Mouse (Mus musculus): ENCODE measurements around the gene Abhd17a. TPM values are rescaled to one million over a fixed set of nuclear protein-coding genes. Genes with fewer than 3 reads are reported as not detected.

Abhd17a gene
- polyA plus RNA-seq, 1 experiment from 2014 or later: 89.6 TPM

- H3K4me1 ChIP-seq: peaks cover 2% of the 10 kb centered on the region; the same call in 1 of the 2 replicates
- no peak overlapping the region for H3K4me3 ChIP-seq (replicated peaks)
- H3K4me2 ChIP-seq: no peak overlapping the region
- H3K27me3 ChIP-seq: no peaks in the 10 kb centered on the region
- no peak overlapping the region for H3K9ac ChIP-seq
- WGBS: 76% methylated on average over 10 of the region's 10 CpGs
- H3K9me3 ChIP-seq: no peaks in the 10 kb centered on the region
- peak; percentile 69; the same call in 1 of the 2 replicates for ATAC-seq (ENCODE audit: low FRiP score)
- H3K27ac ChIP-seq: no peak overlapping the region
- H3K36me3 ChIP-seq (replicated peaks): peaks cover 73% of the 10 kb centered on the region
Measured at GRCm38 (mm10) chr10:80548428-80549006, 41.6 kb downstream of the Abhd17a start.

GRCm38 (mm10) chr10:80547539-80547938, 42.6 kb downstream of the Abhd17a start:
- peaks cover 2% of the 10 kb centered on the region; the same call in 1 of the 2 replicates for H3K4me1 ChIP-seq
- H3K9ac ChIP-seq: no peak overlapping the region
- H3K4me2 ChIP-seq: no peak overlapping the region
- no peaks in the 10 kb centered on the region for H3K27me3 ChIP-seq
- WGBS: 96% methylated on average over 14 of the region's 15 CpGs
- H3K9me3 ChIP-seq: no peaks in the 10 kb centered on the region
- no peak overlapping the region for H3K27ac ChIP-seq
- peaks cover 83% of the 10 kb centered on the region for H3K36me3 ChIP-seq (replicated peaks)
- no peak for ATAC-seq (ENCODE audit: low FRiP score)
- no peak overlapping the region for H3K4me3 ChIP-seq (replicated peaks)

GRCm38 (mm10) chr10:80546945-80547344, 43.2 kb downstream of the Abhd17a start:
- no peak for ATAC-seq (ENCODE audit: low FRiP score)
- Histone ChIP-seq H3K4me3 (replicated peaks) (no peak overlapping the region), H3K36me3 (replicated peaks) (peaks cover 89% of the 10 kb centered on the region), H3K4me2 (no peak overlapping the region), H3K9ac (no peak overlapping the region), H3K9me3 (no peaks in the 10 kb centered on the region), H3K4me1 (peaks cover 2% of the 10 kb centered on the region; the same call in 1 of the 2 replicates), H3K27ac (no peak overlapping the region), H3K27me3 (no peaks in the 10 kb centered on the region)
- 96% methylated on average over 4 of the region's 4 CpGs for WGBS

GRCm38 (mm10) chr10:80545590-80545989, 44.6 kb downstream of the Abhd17a start:
- Histone ChIP-seq H3K9me3 (no peaks in the 10 kb centered on the region), H3K4me2 (no peak overlapping the region), H3K9ac (no peak overlapping the region), H3K36me3 (replicated peaks) (peaks cover 99% of the 10 kb centered on the region), H3K4me3 (replicated peaks) (no peak overlapping the region), H3K27me3 (no peaks in the 10 kb centered on the region), H3K27ac (no peak overlapping the region), H3K4me1 (peaks cover 2% of the 10 kb centered on the region; the same call in 1 of the 2 replicates)
- no peak for ATAC-seq (ENCODE audit: low FRiP score)
- WGBS: 90% methylated on average over 8 of the region's 8 CpGs

DNA sequence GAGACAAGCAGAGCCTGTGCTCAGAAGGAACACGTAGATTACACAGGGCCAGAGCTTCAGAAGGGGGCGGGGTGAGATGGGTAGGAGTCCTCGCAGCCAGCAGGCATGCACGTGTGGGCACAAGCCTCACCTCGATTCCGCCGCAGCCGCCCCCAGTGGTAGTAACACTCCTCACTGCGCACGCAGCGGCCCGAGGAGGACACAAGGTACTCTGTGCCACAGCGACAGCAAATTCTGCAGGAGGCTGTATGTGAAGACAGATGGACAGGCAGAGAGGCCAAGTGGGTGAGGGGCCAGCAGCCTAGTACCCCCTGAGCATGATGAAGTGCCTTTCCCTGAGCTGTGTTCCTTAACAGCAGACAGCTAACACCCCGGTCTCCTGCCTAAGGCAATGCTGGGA, 46.3 kb downstream of the Abhd17a start:
- Histone ChIP-seq H3K4me3 (replicated peaks) (no peak overlapping the region), H3K36me3 (replicated peaks) (peaks cover 82% of the 10 kb centered on the region), H3K9me3 (no peaks in the 10 kb centered on the region), H3K27me3 (peaks cover 3% of the 10 kb centered on the region), H3K4me1 (peaks cover 5% of the 10 kb centered on the region), H3K9ac (no peak overlapping the region), H3K4me2 (no peak overlapping the region), H3K27ac (no peak overlapping the region)
- 93% methylated on average over 14 of the region's 14 CpGs for WGBS
- ATAC-seq (ENCODE audit: low FRiP score): no peak

DNA sequence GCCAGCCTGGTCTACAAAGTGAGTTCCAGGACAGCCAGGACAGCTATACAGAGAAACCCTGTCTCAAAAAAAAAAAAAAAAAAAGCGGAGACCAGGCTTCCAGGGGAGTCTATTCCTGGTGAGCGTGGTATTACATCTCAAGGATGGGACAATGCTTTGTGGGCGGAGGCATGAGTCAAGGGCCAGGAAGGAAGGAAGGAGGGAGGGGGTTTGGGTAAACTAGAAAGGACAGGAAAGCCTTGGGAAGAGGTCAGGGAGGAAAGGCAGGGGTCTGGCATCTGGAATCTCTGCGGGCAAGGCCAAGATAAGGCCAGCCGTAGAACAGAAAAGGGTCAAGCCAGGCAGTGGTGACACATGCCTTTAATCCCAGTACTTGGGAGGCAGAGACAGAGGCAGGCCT, 50.6 kb downstream of the Abhd17a start:
- no peak overlapping the region for H3K4me3 ChIP-seq (replicated peaks)
- no peak overlapping the region for H3K9ac ChIP-seq
- H3K4me2 ChIP-seq: no peak overlapping the region
- WGBS: 62% methylated on average over 5 of the region's 5 CpGs
- peaks cover 39% of the 10 kb centered on the region for H3K36me3 ChIP-seq (replicated peaks)
- no peaks in the 10 kb centered on the region for H3K9me3 ChIP-seq
- no peak for ATAC-seq (ENCODE audit: low FRiP score)
- H3K27me3 ChIP-seq: peaks cover 44% of the 10 kb centered on the region
- peaks cover 6% of the 10 kb centered on the region for H3K4me1 ChIP-seq
- no peak overlapping the region for H3K27ac ChIP-seq

DNA sequence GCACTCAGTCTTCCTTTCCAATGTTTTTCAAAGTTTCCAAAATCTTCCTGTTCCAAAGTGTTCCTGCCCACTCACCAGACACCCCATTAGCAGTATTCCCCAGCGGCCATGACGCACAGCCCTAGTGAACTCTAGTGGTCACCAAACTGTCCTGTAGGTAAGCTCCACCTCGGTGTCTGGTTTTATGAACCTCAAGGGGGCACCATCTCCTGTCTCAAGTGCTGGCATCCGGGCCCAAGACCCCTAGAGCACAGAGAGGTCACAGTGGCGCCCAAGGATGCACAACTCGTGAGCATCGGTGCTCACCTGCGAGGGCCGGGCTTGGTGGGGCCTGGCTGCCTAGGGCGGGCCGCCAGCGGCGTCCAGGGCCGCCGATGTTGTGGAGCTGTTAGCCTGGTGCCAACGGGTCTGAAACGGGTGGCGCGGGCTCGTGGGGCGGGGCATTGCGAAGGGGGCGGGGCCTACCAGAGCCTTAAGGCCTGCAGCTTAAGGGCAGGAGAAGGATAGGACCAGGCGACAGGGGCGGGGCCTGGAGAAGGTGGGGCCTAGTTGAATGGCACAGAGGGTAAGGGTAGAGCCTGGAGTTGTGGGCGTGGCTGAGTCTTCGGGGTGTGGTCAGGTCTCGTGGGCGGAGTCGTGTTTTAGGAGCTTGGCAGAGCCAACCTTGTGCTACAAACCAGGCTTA, 51.3 kb downstream of the Abhd17a start, which contains the start of gene Atp8b3:
Gene Atp8b3, minus strand, starts transcription at position 415 of the 685 bp plus-strand sequence.
- Histone ChIP-seq H3K9ac (no peak within 1 kb of the TSS), H3K4me2 (peak within 1 kb of the TSS; percentile 43), H3K9me3 (no peaks in the 10 kb centered on the region), H3K4me3 (replicated peaks) (peak within 1 kb of the TSS; percentile 17; the same call in 1 of the 2 replicates), H3K27ac (no peak within 1 kb of the TSS), H3K27me3 (peaks cover 49% of the 10 kb centered on the region), H3K4me1 (peaks cover 6% of the 10 kb centered on the region), H3K36me3 (replicated peaks) (peaks cover 33% of the 10 kb centered on the region)
- peak; percentile 62 for ATAC-seq (ENCODE audit: low FRiP score)
- WGBS: under 1% methylated on average over 30 of the region's 30 CpGs

GRCm38 (mm10) chr10:80538180-80538579, 52.0 kb downstream of the Abhd17a start:
- Histone ChIP-seq H3K4me3 (replicated peaks) (no peak overlapping the region), H3K9ac (no peak overlapping the region), H3K36me3 (replicated peaks) (peaks cover 26% of the 10 kb centered on the region), H3K9me3 (no peaks in the 10 kb centered on the region), H3K4me2 (no peak overlapping the region), H3K27me3 (peaks cover 54% of the 10 kb centered on the region), H3K27ac (no peak overlapping the region), H3K4me1 (peaks cover 6% of the 10 kb centered on the region)
- no peak for ATAC-seq (ENCODE audit: low FRiP score)
- WGBS: 58% methylated on average over 5 of the region's 5 CpGs

GRCm38 (mm10) chr10:80535711-80536110, 54.4 kb downstream of the Abhd17a start:
- 10% methylated on average over 13 of the region's 13 CpGs for WGBS
- Histone ChIP-seq H3K4me3 (replicated peaks) (no peak overlapping the region), H3K27ac (no peak overlapping the region), H3K9me3 (no peaks in the 10 kb centered on the region), H3K27me3 (peaks cover 54% of the 10 kb centered on the region), H3K4me1 (peaks cover 6% of the 10 kb centered on the region), H3K4me2 (no peak overlapping the region), H3K9ac (no peak overlapping the region), H3K36me3 (replicated peaks) (0 out of 2 replicates have a peak, but pooled peaks cover 1% of the 10 kb centered on the region)
- no peak for ATAC-seq (ENCODE audit: low FRiP score)

- WGBS: 11% methylated on average over 14 of the region's 14 CpGs
- H3K4me3 ChIP-seq (replicated peaks): no peak overlapping the region
- no peak for ATAC-seq (ENCODE audit: low FRiP score)
- peak overlapping the region; percentile 29; the same call in 1 of the 2 replicates for H3K4me2 ChIP-seq
- H3K36me3 ChIP-seq (replicated peaks): no peaks in the 10 kb centered on the region
- H3K9me3 ChIP-seq: no peaks in the 10 kb centered on the region
- H3K27ac ChIP-seq: no peak overlapping the region
- H3K27me3 ChIP-seq: peaks cover 54% of the 10 kb centered on the region
- no peak overlapping the region for H3K9ac ChIP-seq
- H3K4me1 ChIP-seq: peaks cover 6% of the 10 kb centered on the region
Measured at GRCm38 (mm10) chr10:80535071-80535470, 55.1 kb downstream of the Abhd17a start.

DNA sequence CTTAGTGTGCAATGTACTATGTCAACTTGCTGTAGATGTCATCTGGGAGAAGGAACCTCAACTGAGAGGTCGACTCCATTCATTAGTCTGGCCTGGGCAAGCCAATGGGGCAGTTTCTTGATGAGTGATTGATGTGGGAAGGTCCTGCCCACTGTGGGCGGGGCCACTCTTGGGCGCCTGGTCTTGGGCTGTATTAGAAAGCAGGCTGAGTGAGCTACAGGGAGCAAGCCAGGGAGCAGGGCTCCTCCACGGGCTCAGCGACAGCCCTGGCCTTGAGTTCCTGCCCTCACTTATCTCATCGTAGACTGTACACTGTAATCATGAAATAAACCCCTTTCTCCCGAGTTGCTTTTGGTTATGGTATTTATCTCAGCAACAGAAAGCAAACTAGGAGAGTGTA, 56.4 kb downstream of the Abhd17a start:
- ATAC-seq (ENCODE audit: low FRiP score): no peak
- H3K9me3 ChIP-seq: no peaks in the 10 kb centered on the region
- no peak overlapping the region for H3K9ac ChIP-seq
- H3K4me2 ChIP-seq: no peak overlapping the region
- no peaks in the 10 kb centered on the region for H3K36me3 ChIP-seq (replicated peaks)
- 25% methylated on average over 7 of the region's 7 CpGs for WGBS
- no peak overlapping the region for H3K4me3 ChIP-seq (replicated peaks)
- H3K27ac ChIP-seq: no peak overlapping the region
- peaks cover 52% of the 10 kb centered on the region for H3K27me3 ChIP-seq
- H3K4me1 ChIP-seq: peaks cover 2% of the 10 kb centered on the region; the same call in 1 of the 2 replicates
